Mouse (Mus musculus) spleen, adult 2 months (tissue): ENCODE data around the gene Nosip. TPM values are rescaled to one million over a fixed set of nuclear protein-coding genes. Genes with fewer than 3 reads are reported as not detected.
A peak's percentile ranks its signal among the peaks of the same experiment; 100 is the strongest.
"Not testable (repeated sequence)": the region's sequence is repeated elsewhere in the genome, so short reads cannot be mapped to it uniquely, and the experiment has no call there.

Experiments
- DNase-seq, 2 experiments: peaks; one replicate each; pipeline versions ENCODE4 v3.0.0 to v3.0.0-alpha.2; 2012 to 2021; ENCODE audit warnings: low spot score in 2 of 2, low read depth in 1 of 2
- H3K27ac ChIP-seq: fragments of 200-500 bp; 2 replicates; pipeline ENCODE4 v1.5.1; 2012; ENCODE audit warnings: low read length, inconsistent platforms; ENCODE audit not compliant: insufficient read depth
- H3K27me3 ChIP-seq: fragments of 200-500 bp; 2 replicates; pipeline ENCODE4 v1.6.1; 2012; ENCODE audit warnings: mild to moderate bottlenecking, moderate library complexity, low read length, inconsistent platforms; ENCODE audit not compliant: control insufficient read depth, insufficient read depth
- H3K36me3 ChIP-seq: fragments of 200-500 bp; 2 replicates; pipeline ENCODE4 v1.6.1; 2012; ENCODE audit warnings: mild to moderate bottlenecking, low read length, inconsistent platforms; ENCODE audit not compliant: control insufficient read depth, insufficient read depth
- H3K4me1 ChIP-seq: fragments of 200-500 bp; 2 replicates; pipeline ENCODE4 v1.6.1; 2011; ENCODE audit warnings: inconsistent platforms; ENCODE audit not compliant: control insufficient read depth, insufficient read depth, insufficient read length
- H3K4me3 ChIP-seq: fragments of 200-500 bp; 2 replicates; pipeline ENCODE4 v1.5.1; 2011; ENCODE audit warnings: mild to moderate bottlenecking, inconsistent platforms; ENCODE audit not compliant: insufficient read depth, insufficient read length; ENCODE audit errors: extremely low read depth
- CTCF ChIP-seq: fragments of 200-500 bp; IDR thresholded peaks from 2 replicates; pipeline ENCODE4 v1.5.1; 2011; ENCODE audit warnings: mild to moderate bottlenecking, inconsistent platforms; ENCODE audit not compliant: insufficient read depth, insufficient read length, insufficient replicate concordance; ENCODE audit errors: extremely low read depth
- POLR2A ChIP-seq: fragments of 200-500 bp; IDR thresholded peaks from 2 replicates; pipeline ENCODE4 v1.6.1; 2011; ENCODE audit warnings: low read depth, low read length, inconsistent platforms
- WGBS: fragments of 180-500 bp; shearing (Covaris S2); methylation state at CpG from one replicate; pipeline ENCODE4 v1.1.7; 2018; 5-methylcytosine and 5-hydroxymethylcytosine counted together
- polyA plus RNA-seq: library from polyadenylated mRNA; depleted of rRNA; stranded (reverse); fragments of >200 nt; gene quantifications from 2 replicates; pipeline ENCODE4 v1.2.3, GENCODE M21; 2012

Gene Nosip
- polyA plus RNA-seq, 1 experiment = 67.9 TPM

- H3K36me3 ChIP-seq = peaks cover 32% of the 10 kb centered on the region
- peaks cover 30% of the 10 kb centered on the region; the same call in 1 of the 2 replicates for H3K4me1 ChIP-seq
- H3K27ac ChIP-seq = peak overlapping the region; percentile 96
- no peaks in the 10 kb centered on the region for H3K27me3 ChIP-seq
- H3K4me3 ChIP-seq = peak overlapping the region; percentile 57
- TF ChIP-seq POLR2A (no peak), CTCF (no peak)
- no peak for DNase-seq
These were observed 59.7 kb downstream of the Nosip start for GRCm38 (mm10) chr7:45121966-45122365.

GRCm38 (mm10) chr7:45122561-45123185, 60.4 kb downstream of the Nosip start:
- DNase-seq = no peak
- H3K27ac ChIP-seq = peak overlapping the region; percentile 96
- TF ChIP-seq CTCF (no peak), POLR2A (no peak)
- H3K36me3 ChIP-seq = peaks cover 35% of the 10 kb centered on the region
- WGBS = 62% methylated on average over 15 of the region's 15 CpGs
- no peaks in the 10 kb centered on the region for H3K27me3 ChIP-seq
- H3K4me3 ChIP-seq = peak overlapping the region; percentile 83
- peaks cover 29% of the 10 kb centered on the region; the same call in 1 of the 2 replicates for H3K4me1 ChIP-seq

GRCm38 (mm10) chr7:45123186-45123570, 60.9 kb downstream of the Nosip start:
- peaks cover 26% of the 10 kb centered on the region; the same call in 1 of the 2 replicates for H3K4me1 ChIP-seq
- WGBS = 5% methylated on average over 12 of the region's 12 CpGs
- DNase-seq = peak in 1 of 2 experiments; percentile 62
- H3K27ac ChIP-seq = peak overlapping the region; percentile 96
- no peaks in the 10 kb centered on the region for H3K27me3 ChIP-seq
- peak overlapping the region; percentile 83 for H3K4me3 ChIP-seq
- no peak for TF ChIP-seq CTCF
- TF ChIP-seq POLR2A = no peak
- H3K36me3 ChIP-seq = peaks cover 35% of the 10 kb centered on the region

GRCm38 (mm10) chr7:45124224-45125143, 62.3 kb downstream of the Nosip start, which contains the start of gene Rps11:
TSS of gene Rps11 (minus strand) at chr7:45124439.
- peak within 1 kb of the TSS; percentile 83 for H3K4me3 ChIP-seq
- no peaks in the 10 kb centered on the region for H3K27me3 ChIP-seq
- 2% methylated on average over 59 of the region's 59 CpGs for WGBS
- H3K36me3 ChIP-seq = peaks cover 35% of the 10 kb centered on the region
- peak within 1 kb of the TSS; percentile 96 for H3K27ac ChIP-seq
- peaks cover 19% of the 10 kb centered on the region; the same call in 1 of the 2 replicates for H3K4me1 ChIP-seq
- TF ChIP-seq CTCF (no peak), POLR2A (peak; percentile 2)
- DNase-seq = peak; percentile 98 to 99

GRCm38 (mm10) chr7:45125144-45125600, 62.9 kb downstream of the Nosip start:
- H3K36me3 ChIP-seq = peaks cover 35% of the 10 kb centered on the region
- no peak for DNase-seq
- WGBS = 68% methylated on average over 7 of the region's 7 CpGs

GRCm38 (mm10) chr7:45125649-45126048, 63.4 kb downstream of the Nosip start:
- DNase-seq, H3K27me3 ChIP-seq, H3K4me1 ChIP-seq, H3K27ac ChIP-seq, H3K4me3 ChIP-seq: not testable (repeated sequence)
- WGBS = 87% methylated on average over 5 of the region's 5 CpGs
- H3K36me3 ChIP-seq = peaks cover 35% of the 10 kb centered on the region

More at GRCm38 (mm10) chr7:45125144-45125600, 62.9 kb downstream of the Nosip start:
- no peak for TF ChIP-seq POLR2A
- no peak for TF ChIP-seq CTCF
- Histone ChIP-seq H3K4me3 (no peak overlapping the region), H3K4me1 (peaks cover 12% of the 10 kb centered on the region; the same call in 1 of the 2 replicates), H3K27ac (no peak overlapping the region), H3K27me3 (no peaks in the 10 kb centered on the region)
